Mouse (Mus musculus) olfactory bulb, adult 2 months (tissue): ENCODE results near the gene Mfap1a.

Source experiments
- CTCF ChIP-seq: fragments of 200-500 bp; IDR thresholded peaks from 2 replicates; pipeline ENCODE4 v1.5.1; 2012; ENCODE audit warnings: low read depth, mild to moderate bottlenecking, low read length, moderate library complexity; ENCODE audit not compliant: insufficient read depth
- POLR2A ChIP-seq: fragments of 200-500 bp; IDR thresholded peaks from 2 replicates; pipeline ENCODE4 v1.6.1; 2012; ENCODE audit warnings: mild to moderate bottlenecking, low read depth, low read length, moderate library complexity; ENCODE audit not compliant: insufficient read depth

GRCm38 (mm10) chr2:121456692-121457642 is 49.5 kb downstream of the Mfap1a start, which contains the start of gene Serinc4:
- TF ChIP-seq CTCF (no peak), POLR2A (peak; percentile 67)
